Mouse (Mus musculus) heart, postnatal 0 days (tissue): ENCODE measurements at regions not wholly inside any gene's neighbourhood (a gene's known extent, or its start where the extent isn't known, plus 50 kb on each side); places are given as distances from the start of the nearest gene placed in this dataset.

ENCODE experiments used
- CTCF ChIP-seq: IDR thresholded peaks from 2 replicates; pipeline ENCODE4 v1.5.1; 2016; ENCODE audit warnings: antibody characterized with exemption, control low read depth, low read depth
- EP300 ChIP-seq: IDR thresholded peaks from 2 replicates; pipeline ENCODE4 v1.6.1; 2016; ENCODE audit warnings: antibody characterized with exemption, low read depth

GRCm38 (mm10) chr2:133443024-133443423 lies 108.9 kb upstream of the Bmp2 start:
- TF ChIP-seq CTCF (no peak), EP300 (no peak)
